Mouse (Mus musculus): Measurements from ENCODE around the gene Gm49776. TPM values are rescaled to one million over a fixed set of nuclear protein-coding genes. Genes with fewer than 3 reads are reported as not detected.

Gene Gm49776
- not detected in 2 replicates for polyA plus RNA-seq (2015; fragmentation: Nextera tagmentation; extraction: Ambion mirVana)

DNA sequence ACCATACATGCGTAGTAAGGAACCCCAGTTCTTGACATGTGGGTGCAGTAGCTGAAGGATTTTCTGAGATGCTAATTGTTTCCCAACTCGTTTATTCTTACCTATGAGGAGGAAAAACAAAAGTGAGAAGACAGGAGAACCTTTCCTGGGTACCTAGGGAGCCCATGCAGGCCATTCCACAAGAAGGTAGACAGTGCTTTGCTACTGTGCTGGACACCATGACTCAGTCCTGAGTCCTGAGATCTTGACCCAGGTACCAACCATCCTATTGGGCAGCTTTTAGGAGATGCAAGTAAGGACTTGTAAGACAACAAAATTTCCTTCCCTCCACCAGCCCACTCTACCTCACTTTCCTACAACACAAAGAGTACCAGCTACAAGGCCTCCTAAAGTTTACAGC is at the start of gene Gm49776:
Gene Gm49776 (minus strand): TSS at position 101 of the 400 bp plus-strand sequence.

DNA sequence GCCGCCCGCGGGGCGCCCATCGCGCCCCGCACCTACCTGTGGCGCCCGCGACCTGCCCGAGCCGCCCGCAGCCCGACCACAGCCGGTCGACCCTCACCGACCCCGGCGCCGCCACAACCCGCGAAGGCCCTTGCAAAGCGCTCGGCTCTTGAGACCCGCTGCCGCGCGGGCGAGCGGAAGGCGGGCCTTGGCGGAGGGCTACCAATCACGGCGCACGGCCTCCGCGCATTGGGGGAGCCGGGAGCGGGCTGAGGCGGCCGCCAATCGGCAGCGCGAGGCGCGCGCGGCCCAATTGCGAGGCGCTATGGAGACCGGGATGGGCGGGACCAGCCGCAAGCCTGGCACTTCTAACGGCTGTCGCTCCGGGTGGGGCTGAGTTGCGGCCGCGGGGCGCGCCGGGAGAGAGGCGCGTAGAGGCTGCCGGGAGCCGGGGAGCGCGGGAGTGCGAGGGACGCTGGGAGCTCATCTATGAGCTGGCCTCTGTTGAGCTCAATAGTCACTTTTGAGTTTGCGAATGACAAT is 31.0 kb upstream of the Gm49776 start, which contains the start of gene Dgcr8:
Gene Dgcr8 (minus strand): TSS at position 180 of the 522 bp plus-strand sequence.

DNA sequence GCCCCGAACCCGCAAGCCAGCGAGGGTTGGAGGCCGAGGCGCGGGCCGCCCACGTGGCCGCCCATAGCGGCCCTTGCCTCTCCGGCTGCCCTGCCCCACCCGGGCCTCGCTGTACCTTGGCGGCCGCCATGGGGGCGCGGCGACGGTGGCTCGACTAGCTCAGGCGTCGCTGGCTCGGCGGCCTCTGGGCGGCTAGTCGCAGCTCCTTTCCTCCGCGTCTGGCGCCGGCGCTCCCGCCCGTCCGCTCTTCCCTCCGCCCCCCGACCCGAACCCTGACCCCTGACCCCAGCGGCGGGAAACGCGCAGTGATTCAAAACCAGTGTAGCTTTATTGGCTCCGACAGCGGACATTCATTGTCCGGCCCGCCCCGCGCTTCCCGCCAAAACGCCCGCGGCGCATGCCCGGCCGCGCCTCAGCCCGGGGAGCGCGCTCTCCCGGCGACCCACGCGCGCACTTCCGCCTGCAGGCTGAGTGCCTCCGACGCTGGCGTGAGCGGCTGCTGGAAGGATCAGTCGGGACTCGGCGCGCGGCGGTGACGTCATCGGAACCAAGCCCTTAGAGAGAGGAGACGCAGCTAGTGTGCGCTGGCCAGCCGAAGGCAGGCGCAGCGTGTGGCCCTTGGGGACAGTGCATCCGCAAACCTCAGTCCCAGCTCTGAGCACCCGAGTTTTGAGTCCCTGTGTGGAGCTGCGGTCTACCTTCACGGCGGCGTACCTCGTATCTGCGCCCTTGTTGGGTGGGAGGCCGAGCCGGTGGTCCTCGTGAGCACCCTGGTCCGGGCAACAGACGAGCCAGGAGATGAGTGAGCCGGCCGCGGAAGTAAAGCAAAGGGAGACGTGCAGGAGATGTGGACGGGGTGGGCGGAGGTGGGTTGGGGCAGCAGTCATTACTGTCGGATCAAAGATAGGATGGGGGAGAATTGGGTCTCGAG is 9.4 kb downstream of the Gm49776 start, which contains the start of the genes Trmt2a and Ranbp1:
Gene Trmt2a (plus strand): TSS at position 247 of the 931 bp plus-strand sequence.
Gene Ranbp1 (minus strand): TSS at position 300 of the 931 bp plus-strand sequence.

DNA sequence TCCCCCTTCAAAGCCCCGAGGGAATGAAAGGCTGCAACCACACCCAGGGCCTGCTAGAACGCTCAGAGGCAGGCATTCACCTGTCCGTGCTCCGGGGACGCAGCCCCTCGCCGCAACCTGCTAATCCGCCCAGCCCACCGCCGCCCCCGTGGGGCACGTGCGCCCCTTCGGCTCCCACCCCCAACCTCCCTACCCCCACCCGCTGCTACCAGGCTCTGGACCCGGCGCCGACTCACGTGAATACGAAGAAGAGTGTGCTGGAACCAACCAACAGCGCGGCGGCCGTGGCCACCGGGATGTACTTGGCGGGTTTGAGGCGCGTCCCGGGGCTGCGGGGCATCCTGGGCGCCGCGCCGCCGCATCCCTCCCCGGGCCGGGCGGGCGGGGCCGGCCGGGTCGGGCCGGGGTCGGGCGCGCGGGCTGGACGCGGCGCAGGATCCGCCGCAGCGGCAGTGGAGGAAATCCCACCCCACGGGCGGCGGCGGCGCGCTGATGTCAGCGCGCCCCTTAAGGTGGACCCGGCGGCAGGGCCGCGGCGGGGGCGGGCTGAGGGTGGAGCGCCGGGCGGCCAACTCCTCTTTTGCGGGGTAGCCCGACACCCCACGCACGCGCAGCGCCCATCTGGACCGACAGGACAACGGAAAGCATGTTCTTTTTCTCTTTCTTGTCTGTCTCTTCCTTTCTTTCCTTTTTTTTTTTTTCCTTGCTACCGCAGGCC is 23.3 kb downstream of the Gm49776 start, which contains the start of gene Zdhhc8:
Gene Zdhhc8 (minus strand): TSS at position 466 of the 718 bp plus-strand sequence.

DNA sequence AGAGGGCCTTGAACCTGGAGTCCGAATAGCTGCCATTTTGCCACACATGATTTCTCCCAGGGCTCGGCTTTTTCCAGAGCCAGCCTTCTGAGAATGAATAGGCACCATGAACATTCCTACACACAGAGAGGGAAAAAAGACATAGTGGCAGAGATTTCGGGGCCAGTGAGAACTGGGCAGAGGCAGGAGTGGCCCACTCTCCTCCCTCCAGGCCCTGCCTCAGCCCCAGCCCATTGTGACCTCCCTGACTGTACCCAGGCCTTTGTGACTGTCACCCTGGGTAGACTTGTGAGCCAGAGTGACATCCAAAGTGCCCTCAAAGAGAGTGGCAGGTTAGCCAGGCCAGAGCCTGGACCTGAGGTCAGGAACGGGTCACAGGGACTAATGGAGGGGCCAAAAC is 40.5 kb downstream of the Gm49776 start, which contains the start of gene Ccdc188:
Gene Ccdc188 (plus strand): TSS at position 301 of the 400 bp plus-strand sequence.

MicroRNAs encoded within 50 kb of the gene (microRNA counts, 519-probe panel; counts per million panel counts)
- microRNA mmu-miR-1306: 40.5 counts per million

Small RNA genes lying within 50 kb of the gene (microRNA-seq; reads per million reads assigned to microRNA genes)
- gene Gm24572 (not detected), gene Mir1306 (64.7 reads per million, percentile 37 among the genes with 10 or more reads in this experiment)

Other genes with a start within 250 kb of the Gm49776 start
- gene Dgcr6, start 205.5 kb downstream of the Gm49776 start, polyA plus RNA-seq (2015; fragmentation: Nextera tagmentation; extraction: Ambion mirVana): 174 and 187 TPM in 2 replicates
- 9.1 and 10.6 TPM in 2 replicates for gene Prodh, start 168.1 kb downstream of the Gm49776 start, polyA plus RNA-seq (2015; fragmentation: Nextera tagmentation; extraction: Ambion mirVana)
- gene Rtn4r, start 130.7 kb downstream of the Gm49776 start, polyA plus RNA-seq (2015; fragmentation: Nextera tagmentation; extraction: Ambion mirVana): 34.3 and 37.1 TPM in 2 replicates
- gene Ccdc188, start 40.4 kb downstream of the Gm49776 start, polyA plus RNA-seq (2015; fragmentation: Nextera tagmentation; extraction: Ambion mirVana): not detected in 2 replicates
- gene Zdhhc8, start 23.2 kb downstream of the Gm49776 start, polyA plus RNA-seq (2015; fragmentation: Nextera tagmentation; extraction: Ambion mirVana): 16.5 and 18.8 TPM in 2 replicates
- 66.8 and 70.8 TPM in 2 replicates for gene Trmt2a, start 9.6 kb downstream of the Gm49776 start, polyA plus RNA-seq (2015; fragmentation: Nextera tagmentation; extraction: Ambion mirVana)
- 359 and 380 TPM in 2 replicates for gene Ranbp1, start 9.6 kb downstream of the Gm49776 start, polyA plus RNA-seq (2015; fragmentation: Nextera tagmentation; extraction: Ambion mirVana)
- 14.6 and 20.6 TPM in 2 replicates for gene Dgcr8, start 30.9 kb upstream of the Gm49776 start, polyA plus RNA-seq (2015; fragmentation: Nextera tagmentation; extraction: Ambion mirVana)
- gene Tango2, start 89.8 kb upstream of the Gm49776 start, polyA plus RNA-seq (2015; fragmentation: Nextera tagmentation; extraction: Ambion mirVana): 119 and 144 TPM in 2 replicates
- 52.7 and 66.9 TPM in 2 replicates for gene Arvcf, start 89.9 kb upstream of the Gm49776 start, polyA plus RNA-seq (2015; fragmentation: Nextera tagmentation; extraction: Ambion mirVana)
- gene Txnrd2, start 168.1 kb upstream of the Gm49776 start, polyA plus RNA-seq (2015; fragmentation: Nextera tagmentation; extraction: Ambion mirVana): 36.3 and 36.8 TPM in 2 replicates
- 116 and 122 TPM in 2 replicates for gene Comt, start 168.5 kb upstream of the Gm49776 start, polyA plus RNA-seq (2015; fragmentation: Nextera tagmentation; extraction: Ambion mirVana)
- gene Gnb1l, start 240.4 kb upstream of the Gm49776 start, polyA plus RNA-seq (2015; fragmentation: Nextera tagmentation; extraction: Ambion mirVana): 14.0 and 17.3 TPM in 2 replicates
- 2.0 and 2.7 TPM in 2 replicates for gene Rtl10, start 240.6 kb upstream of the Gm49776 start, polyA plus RNA-seq (2015; fragmentation: Nextera tagmentation; extraction: Ambion mirVana)

Data from neural tube, postnatal 0 days (tissue).